In genomic region chr5:110269141-110270101, GRCm38 (mm10) we compare ENCODE assay signal across 8 mouse cellular contexts. TPM values are rescaled to one million over a fixed set of nuclear protein-coding genes. Genes with fewer than 3 reads are reported as not detected.
DNase-seq lines count a peak whose midpoint lies in the region; ATAC-seq and TF ChIP-seq lines count a peak whose summit lies in the region.

Pgam5 (minus strand) TSS chr5:110269913.

- no peaks in the 10 kb centered on the region for H3K27me3 ChIP-seq in forebrain, embryonic 15.5 days

- peaks cover 25% of the 10 kb centered on the region for H3K36me3 ChIP-seq in forebrain, embryonic 15.5 days

- intact Hi-C loops in heart, postnatal 25 days (cut with DNase I), result loop anchor here (5.0 kb wide), 1 partner anchor 92 kb away; the partner anchor contains the start of gene Golga3

- peak; percentile 62 for TF ChIP-seq CTCF in lung, adult 2 months (IDR thresholded peaks at IDR 0.05; ENCODE audit: insufficient read depth, low read length)

- 1% methylated on average over 66 of the region's 66 CpGs for whole genome bisulfite sequencing in forebrain, embryonic 15.5 days
- WGBS in lung, adult 2 months, result under 1% methylated on average over 66 of the region's 66 CpGs

- peak within 1 kb of the TSS; percentile 95 for H3K4me2 ChIP-seq in forebrain, embryonic 15.5 days (replicated peaks)

- H3K4me3 ChIP-seq in forebrain, embryonic 15.5 days, result peak within 1 kb of the TSS; percentile 99
- H3K4me3 ChIP-seq in lung, adult 2 months (replicated peaks; ENCODE audit: extremely low read depth, low read depth, low read length), result peak within 1 kb of the TSS; percentile 86

- peak; percentile 89 for DNase-seq in ES-CJ7 (ENCODE audit: low read depth, low spot score)
- DNase-seq in cerebellum, adult 11 months, result peak; percentile 86
- DNase-seq in heart, postnatal 25 days (ENCODE audit: low spot score), result peak; percentile 70
- peak; percentile 77 to 90 for DNase-seq in layer of hippocampus, adult 18-20 months (ENCODE audit: low spot score in 2 of 2)
- DNase-seq in lung, adult 2 months, result peak; percentile 83
- DNase-seq in thymus, adult 18-20 months, result peak; percentile 70 to 72

- peak; percentile 61; the same call in 1 of the 2 replicates for TF ChIP-seq POLR2A in lung, adult 2 months (IDR thresholded peaks at IDR 0.05; ENCODE audit: borderline replicate concordance, extremely low read depth, low read depth, low read length)

- peak; percentile 88 for ATAC-seq in forebrain, embryonic 15.5 days (replicated peaks)
- ATAC-seq in neutrophil, adult 5-6 weeks (ENCODE audit: extremely low read depth, insufficient number of reproducible peaks, low FRiP score, poor library complexity, severe bottlenecking), result peak; percentile 91

- peaks cover 10% of the 10 kb centered on the region for H3K4me1 ChIP-seq in forebrain, embryonic 15.5 days
- H3K4me1 ChIP-seq in lung, adult 2 months (ENCODE audit: control insufficient read depth, insufficient read depth, low read length), result peaks cover 4% of the 10 kb centered on the region

- peak within 1 kb of the TSS; percentile 64 for H3K27ac ChIP-seq in forebrain, embryonic 15.5 days (replicated peaks)

- peak within 1 kb of the TSS; percentile 94 for H3K9ac ChIP-seq in forebrain, embryonic 15.5 days (replicated peaks)

- H3K9me3 ChIP-seq in forebrain, embryonic 15.5 days, result no peaks in the 10 kb centered on the region

RNA-seq across cellular contexts. Expression of gene Pgam5, which starts in this region (rescaled TPM):
- polyA plus RNA-seq in forebrain, embryonic 15.5 days (2015; fragmentation: Nextera tagmentation; extraction: Ambion mirVana), result 105 and 107 TPM in 2 replicates
- 10 to 100 TPM; 30.2 to 34.7 TPM for total RNA-seq in heart, postnatal 25 days (2021)
- 10 to 100 TPM; 52.7 to 60.8 TPM for total RNA-seq in layer of hippocampus, adult 18-20 months (2021)
- polyA plus RNA-seq in lung, adult 2 months (2012; rRNA removed), result 13.7 and 14.2 TPM in 2 replicates
- 29.3 and 32.0 TPM in 2 replicates for total RNA-seq in neutrophil, adult 5-6 weeks (2017)

Comparison
In these comparisons a context has a peak if more than half of its experiments do, and no peak if none do; other contexts are left out.
1. Peak in every context shown above with its lines: DNase-seq, ATAC-seq, H3K4me3 ChIP-seq and H3K27ac ChIP-seq.